Comparison of ENCODE assay signal across 13 mouse cellular contexts in genomic region chr15:61540753-61541421, GRCm38 (mm10).
DNase-seq lines count a peak whose midpoint lies in the region; ATAC-seq and TF ChIP-seq lines count a peak whose summit lies in the region.
"Had no signal": no experiment of that assay in that cellular context is flagged by ENCODE, and none has a peak within 500 bp of the region (broad histone marks: within the 10 kb centered on the region; RNA-seq: fewer than 3 reads in every experiment).

No protein-coding gene starts in this region.

- H3K4me1 ChIP-seq in kidney, embryonic 15.5 days = peaks cover 12% of the 10 kb centered on the region; the same call in 1 of the 2 replicates
- H3K4me1 ChIP-seq in embryonic facial prominence, embryonic 10.5 days = peaks cover 34% of the 10 kb centered on the region
- peaks cover 9% of the 10 kb centered on the region for H3K4me1 ChIP-seq in thymus, adult 2 months (replicated peaks; ENCODE audit: control insufficient read depth, insufficient read depth, low read length)
- peaks cover 8% of the 10 kb centered on the region for H3K4me1 ChIP-seq in midbrain, embryonic 13.5 days (replicated peaks)

- no peak for TF ChIP-seq CTCF in thymus, adult 2 months (IDR thresholded peaks at IDR 0.05; ENCODE audit: borderline replicate concordance, control insufficient read depth, extremely low read depth, insufficient read depth, low read length, poor library complexity)

- no peak overlapping the region for H3K4me2 ChIP-seq in kidney, embryonic 15.5 days
- H3K4me2 ChIP-seq in midbrain, embryonic 13.5 days (replicated peaks) = no peak overlapping the region
- H3K4me2 ChIP-seq: limb, embryonic 15.5 days had no signal

- no peak for DNase-seq in kidney, postnatal 10 days
- no peak for DNase-seq in embryonic facial prominence, embryonic 10.5 days (ENCODE audit: low spot score)
- peak; percentile 43 for DNase-seq in thymus, adult 2 months
- no peak for DNase-seq in c-Kit-positive CD71-positive TER-119-positive erythroid progenitor cells, embryonic 14.5 days (ENCODE audit: low spot score)
- no peak for DNase-seq in frontal cortex, postnatal 10 days (ENCODE audit: low spot score in 2 of 2)
- DNase-seq: adrenal gland, adult 2 months; cerebellum, adult 11-12 months; right cerebral cortex, postnatal 14 days had no signal

- H3K36me3 ChIP-seq in kidney, embryonic 15.5 days = no peaks in the 10 kb centered on the region
- no peaks in the 10 kb centered on the region for H3K36me3 ChIP-seq in embryonic facial prominence, embryonic 10.5 days (replicated peaks)
- H3K36me3 ChIP-seq in thymus, adult 2 months (ENCODE audit: control insufficient read depth, insufficient read depth, low read length) = no peaks in the 10 kb centered on the region
- no peaks in the 10 kb centered on the region for H3K36me3 ChIP-seq in midbrain, embryonic 13.5 days
- H3K36me3 ChIP-seq: limb, embryonic 15.5 days had no signal

- no peak for ATAC-seq in kidney, embryonic 15.5 days (replicated peaks; ENCODE audit: low FRiP score)
- peak; percentile 91 for ATAC-seq in megakaryocyte progenitor cell, adult 5-6 weeks (replicated peaks; ENCODE audit: poor library complexity)
- ATAC-seq in midbrain, embryonic 13.5 days = no peak

- TF ChIP-seq POLR2A in thymus, adult 2 months (IDR thresholded peaks at IDR 0.05; ENCODE audit: control insufficient read depth, extremely low read depth, insufficient read depth, low read length, poor library complexity) = no peak

- no peaks in the 10 kb centered on the region for H3K9me3 ChIP-seq in kidney, embryonic 15.5 days (replicated peaks)
- H3K9me3 ChIP-seq in embryonic facial prominence, embryonic 10.5 days = no peaks in the 10 kb centered on the region
- no peaks in the 10 kb centered on the region for H3K9me3 ChIP-seq in midbrain, embryonic 13.5 days
- H3K9me3 ChIP-seq: limb, embryonic 15.5 days had no signal

- H3K27ac ChIP-seq in kidney, embryonic 15.5 days = 0 out of 2 replicates have a peak overlapping the region, but pooled peaks have one; percentile 10
- peak overlapping the region; percentile 66 for H3K27ac ChIP-seq in embryonic facial prominence, embryonic 10.5 days (replicated peaks)
- peak overlapping the region; percentile 95 for H3K27ac ChIP-seq in thymus, adult 2 months (ENCODE audit: control insufficient read depth, insufficient read depth, low read length)
- H3K27ac ChIP-seq in midbrain, embryonic 13.5 days = no peak overlapping the region
- H3K27ac ChIP-seq: kidney, postnatal 0 days; limb, embryonic 15.5 days had no signal

- H3K4me3 ChIP-seq in kidney, embryonic 15.5 days (replicated peaks) = no peak overlapping the region
- H3K4me3 ChIP-seq in embryonic facial prominence, embryonic 10.5 days = no peak overlapping the region
- no peak overlapping the region for H3K4me3 ChIP-seq in thymus, adult 2 months (ENCODE audit: control insufficient read depth, insufficient read depth, low read length)
- H3K4me3 ChIP-seq in midbrain, embryonic 13.5 days (replicated peaks) = no peak overlapping the region
- H3K4me3 ChIP-seq: limb, embryonic 15.5 days had no signal

- no peaks in the 10 kb centered on the region for H3K27me3 ChIP-seq in kidney, embryonic 15.5 days
- H3K27me3 ChIP-seq in embryonic facial prominence, embryonic 10.5 days (replicated peaks; ENCODE audit: low read depth, poor library complexity, severe bottlenecking) = no peaks in the 10 kb centered on the region
- no peaks in the 10 kb centered on the region for H3K27me3 ChIP-seq in thymus, adult 2 months (ENCODE audit: control insufficient read depth, insufficient read depth, low read length)
- no peaks in the 10 kb centered on the region for H3K27me3 ChIP-seq in midbrain, embryonic 13.5 days
- H3K27me3 ChIP-seq: limb, embryonic 15.5 days had no signal

- 60% methylated on average over 10 of the region's 10 CpGs for WGBS in kidney, embryonic 15.5 days
- 61% methylated on average over 10 of the region's 10 CpGs for WGBS in embryonic facial prominence, embryonic 10.5 days
- 32% methylated on average over 10 of the region's 10 CpGs for WGBS in thymus, adult 2 months
- WGBS in midbrain, embryonic 13.5 days = 83% methylated on average over 10 of the region's 10 CpGs

- H3K9ac ChIP-seq in kidney, embryonic 15.5 days = no peak overlapping the region
- no peak overlapping the region for H3K9ac ChIP-seq in midbrain, embryonic 13.5 days (replicated peaks)
- H3K9ac ChIP-seq: limb, embryonic 15.5 days had no signal
